Mouse (Mus musculus): ENCODE data around the gene Ralgapa2. TPM values are rescaled to one million over a fixed set of nuclear protein-coding genes. Genes with fewer than 3 reads are reported as not detected.

Ralgapa2 gene
- total and polyA plus RNA-seq, 2 experiments from 2014 or later = 9.5 to 29.0 TPM

- 95% methylated on average over 1 of the region's 1 CpGs for WGBS
- no peak for DNase-seq (ENCODE audit: low spot score)
Measured at GRCm38 (mm10) chr2:146254387-146254786, 257.8 kb downstream of the Ralgapa2 start.

DNA sequence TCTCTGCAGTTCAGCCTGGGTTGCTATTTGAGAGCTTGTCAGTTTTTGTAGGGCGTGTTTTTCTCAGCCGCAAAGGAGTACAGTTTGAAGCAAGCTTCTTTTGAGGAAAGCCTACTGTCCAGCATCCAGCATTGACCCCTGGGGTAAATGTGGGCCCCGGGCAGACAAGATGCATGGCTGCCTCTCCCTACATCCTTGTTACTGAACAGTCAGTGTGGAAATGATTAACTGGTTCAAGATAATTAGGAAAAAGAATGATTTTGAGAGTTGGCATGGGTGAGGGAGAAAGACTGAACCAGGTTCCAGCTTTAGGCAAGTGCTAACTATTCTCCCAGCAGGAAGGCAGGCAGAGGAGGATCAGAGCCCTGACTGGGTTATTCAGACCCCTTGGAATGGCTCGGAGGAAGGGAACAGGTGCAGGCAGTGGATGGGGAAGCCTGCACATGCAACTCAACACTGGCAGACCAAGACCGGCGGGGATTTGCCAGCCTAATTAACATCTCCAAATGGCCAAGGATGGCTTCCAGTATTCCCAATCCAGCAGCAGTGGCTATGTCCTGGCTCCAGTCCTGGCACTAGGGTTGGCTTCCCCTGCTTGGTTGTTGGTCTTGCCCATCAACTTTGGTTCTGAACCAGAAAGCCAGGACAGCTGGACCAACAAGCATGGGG is 261.8 kb downstream of the Ralgapa2 start:
- no peak overlapping the region for H3K9ac ChIP-seq (replicated peaks; ENCODE audit: low read length)
- 50% methylated on average over 6 of the region's 6 CpGs for WGBS
- peak overlapping the region; percentile 20; the same call in 1 of the 2 replicates for H3K27ac ChIP-seq
- peak; percentile 65 for DNase-seq (ENCODE audit: low spot score)
- H3K36me3 ChIP-seq (ENCODE audit: insufficient read depth, low read length) = no peaks in the 10 kb centered on the region
- no peaks in the 10 kb centered on the region for H3K9me3 ChIP-seq (ENCODE audit: low read length)
- peaks cover 3% of the 10 kb centered on the region; the same call in 1 of the 2 replicates for H3K4me1 ChIP-seq (ENCODE audit: insufficient read depth, low read length)
- no peak overlapping the region for H3K4me3 ChIP-seq (ENCODE audit: low read length)
- ATAC-seq = peak; percentile 61
- TF ChIP-seq CTCF (IDR thresholded peaks at IDR 0.05; ENCODE audit: low read depth) = no peak
- no peaks in the 10 kb centered on the region for H3K27me3 ChIP-seq (ENCODE audit: insufficient read depth, low read length)
- no peak overlapping the region for H3K4me2 ChIP-seq (ENCODE audit: low read depth, low read length)

More at GRCm38 (mm10) chr2:146254387-146254786, 257.8 kb downstream of the Ralgapa2 start:
- no peak for ATAC-seq
- no peak overlapping the region for H3K4me2 ChIP-seq (ENCODE audit: low read depth, low read length)
- TF ChIP-seq CTCF (IDR thresholded peaks at IDR 0.05; ENCODE audit: low read depth) = no peak
- H3K4me3 ChIP-seq (ENCODE audit: low read length) = no peak overlapping the region
- no peak overlapping the region for H3K9ac ChIP-seq (replicated peaks; ENCODE audit: low read length)
- H3K9me3 ChIP-seq (ENCODE audit: low read length) = no peaks in the 10 kb centered on the region
- no peak overlapping the region for H3K27ac ChIP-seq
- no peaks in the 10 kb centered on the region; the same call in 1 of the 2 replicates for H3K27me3 ChIP-seq (ENCODE audit: insufficient read depth, low read length)
- peaks cover 7% of the 10 kb centered on the region for H3K4me1 ChIP-seq (ENCODE audit: insufficient read depth, low read length)
- no peaks in the 10 kb centered on the region for H3K36me3 ChIP-seq (ENCODE audit: insufficient read depth, low read length)

DNA sequence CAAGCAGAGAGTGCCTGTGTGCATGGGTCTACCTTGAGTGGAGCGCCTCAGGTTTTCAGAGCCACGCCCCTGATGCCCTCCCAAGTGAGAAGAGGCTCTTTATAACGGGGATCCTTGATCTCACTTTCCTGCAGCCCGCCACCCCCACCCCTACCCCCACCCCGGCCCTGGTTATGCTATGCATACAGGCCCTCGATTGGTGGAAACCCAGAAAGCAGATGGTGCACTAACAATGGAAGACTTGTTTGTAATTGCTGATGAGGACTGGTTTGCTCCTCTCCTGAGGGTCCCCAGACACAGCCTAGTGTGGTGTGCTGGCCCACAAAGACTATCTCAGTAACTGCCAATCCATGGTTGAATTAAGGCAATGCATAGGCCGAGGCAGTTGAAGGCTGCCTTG is 263.1 kb downstream of the Ralgapa2 start:
- no peaks in the 10 kb centered on the region for H3K27me3 ChIP-seq (ENCODE audit: insufficient read depth, low read length)
- H3K4me3 ChIP-seq (ENCODE audit: low read length) = no peak overlapping the region
- H3K4me1 ChIP-seq (ENCODE audit: insufficient read depth, low read length) = peaks cover 3% of the 10 kb centered on the region; the same call in 1 of the 2 replicates
- 63% methylated on average over 7 of the region's 7 CpGs for WGBS
- no peak overlapping the region for H3K9ac ChIP-seq (replicated peaks; ENCODE audit: low read length)
- H3K4me2 ChIP-seq (ENCODE audit: low read depth, low read length) = no peak overlapping the region
- ATAC-seq (no peak), DNase-seq (ENCODE audit: low spot score) (no peak)
- no peaks in the 10 kb centered on the region for H3K36me3 ChIP-seq (ENCODE audit: insufficient read depth, low read length)
- TF ChIP-seq CTCF (IDR thresholded peaks at IDR 0.05; ENCODE audit: low read depth) = no peak
- no peak overlapping the region for H3K27ac ChIP-seq
- no peaks in the 10 kb centered on the region for H3K9me3 ChIP-seq (ENCODE audit: low read length)

- Histone ChIP-seq H3K36me3 (ENCODE audit: insufficient read depth, low read length) (no peaks in the 10 kb centered on the region), H3K27ac (no peak overlapping the region), H3K4me2 (ENCODE audit: low read depth, low read length) (no peak overlapping the region), H3K27me3 (ENCODE audit: insufficient read depth, low read length) (no peaks in the 10 kb centered on the region), H3K4me1 (ENCODE audit: insufficient read depth, low read length) (no peaks in the 10 kb centered on the region), H3K4me3 (ENCODE audit: low read length) (no peak overlapping the region), H3K9ac (replicated peaks; ENCODE audit: low read length) (no peak overlapping the region), H3K9me3 (ENCODE audit: low read length) (no peaks in the 10 kb centered on the region)
- DNase-seq (ENCODE audit: low spot score) (no peak), ATAC-seq (no peak)
- WGBS = 42% methylated on average over 6 of the region's 6 CpGs
- no peak for TF ChIP-seq CTCF (IDR thresholded peaks at IDR 0.05; ENCODE audit: low read depth)
Measured at GRCm38 (mm10) chr2:146247576-146247975, 264.6 kb downstream of the Ralgapa2 start.

DNA sequence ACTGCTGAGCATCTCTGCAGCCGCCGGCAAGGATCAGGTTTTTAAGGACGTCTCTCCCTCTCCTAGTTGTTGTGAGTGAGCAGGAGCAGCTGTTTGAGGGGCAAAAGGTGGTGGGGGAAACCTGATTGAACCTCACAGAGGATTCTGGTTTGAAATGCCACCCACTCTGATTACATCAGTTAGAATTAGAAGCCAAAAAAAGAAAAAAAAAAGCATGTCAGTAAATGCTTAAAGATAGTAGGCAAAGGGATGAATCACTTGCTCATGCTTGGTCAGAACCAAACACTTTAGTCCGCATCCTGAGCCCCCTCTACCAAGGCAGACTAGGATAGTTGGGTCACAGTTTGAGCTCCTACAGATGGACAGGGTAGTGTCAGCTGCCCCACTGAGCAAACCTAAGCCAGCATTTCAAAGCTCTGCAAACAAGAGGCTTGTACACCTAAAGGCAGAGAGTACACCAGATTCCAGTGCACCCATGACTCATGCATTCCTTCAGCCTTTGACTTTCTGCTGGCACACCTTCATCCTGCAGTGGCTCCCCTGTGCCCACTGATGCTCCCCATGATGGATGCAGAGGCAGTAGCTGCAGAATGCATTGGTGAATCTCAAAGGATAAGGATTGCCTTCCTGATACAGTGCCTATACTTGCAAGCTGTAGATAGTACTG is 265.6 kb downstream of the Ralgapa2 start:
- TF ChIP-seq CTCF (IDR thresholded peaks at IDR 0.05; ENCODE audit: low read depth) = no peak
- no peak for DNase-seq (ENCODE audit: low spot score)
- 83% methylated on average over 4 of the region's 4 CpGs for WGBS
- H3K36me3 ChIP-seq (ENCODE audit: insufficient read depth, low read length) = no peaks in the 10 kb centered on the region
- H3K9me3 ChIP-seq (ENCODE audit: low read length) = no peaks in the 10 kb centered on the region
- no peak for ATAC-seq
- no peaks in the 10 kb centered on the region for H3K4me1 ChIP-seq (ENCODE audit: insufficient read depth, low read length)
- no peaks in the 10 kb centered on the region for H3K27me3 ChIP-seq (ENCODE audit: insufficient read depth, low read length)
- H3K27ac ChIP-seq = no peak overlapping the region
- no peak overlapping the region for H3K4me3 ChIP-seq (ENCODE audit: low read length)
- no peak overlapping the region for H3K4me2 ChIP-seq (ENCODE audit: low read depth, low read length)
- no peak overlapping the region for H3K9ac ChIP-seq (replicated peaks; ENCODE audit: low read length)

DNA sequence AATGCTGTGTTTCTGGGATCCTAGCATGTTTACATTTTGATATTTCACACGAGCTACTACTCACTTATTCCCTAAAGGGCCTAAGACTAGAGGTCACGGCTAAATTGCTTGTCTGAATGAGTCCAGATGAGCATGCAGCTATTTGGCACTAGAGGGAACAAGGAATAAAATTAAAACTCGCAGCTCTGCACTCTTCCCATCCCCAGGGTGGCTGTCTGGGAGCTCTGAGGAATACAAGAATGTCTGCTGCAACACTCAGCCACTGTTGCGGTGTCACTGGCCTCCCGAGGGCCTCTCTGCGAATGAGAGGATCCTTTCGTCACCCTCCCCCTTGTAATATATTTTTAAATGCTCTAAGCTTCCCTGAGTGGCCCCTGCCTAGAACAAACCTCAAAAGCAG is 266.7 kb downstream of the Ralgapa2 start:
- Histone ChIP-seq H3K4me2 (ENCODE audit: low read depth, low read length) (no peak overlapping the region), H3K36me3 (ENCODE audit: insufficient read depth, low read length) (no peaks in the 10 kb centered on the region), H3K9ac (replicated peaks; ENCODE audit: low read length) (no peak overlapping the region), H3K4me3 (ENCODE audit: low read length) (no peak overlapping the region), H3K4me1 (ENCODE audit: insufficient read depth, low read length) (no peaks in the 10 kb centered on the region), H3K9me3 (ENCODE audit: low read length) (no peaks in the 10 kb centered on the region), H3K27me3 (ENCODE audit: insufficient read depth, low read length) (no peaks in the 10 kb centered on the region), H3K27ac (no peak overlapping the region)
- no peak for TF ChIP-seq CTCF (IDR thresholded peaks at IDR 0.05; ENCODE audit: low read depth)
- 54% methylated on average over 7 of the region's 7 CpGs for WGBS
- ATAC-seq (no peak), DNase-seq (ENCODE audit: low spot score) (no peak)

DNA sequence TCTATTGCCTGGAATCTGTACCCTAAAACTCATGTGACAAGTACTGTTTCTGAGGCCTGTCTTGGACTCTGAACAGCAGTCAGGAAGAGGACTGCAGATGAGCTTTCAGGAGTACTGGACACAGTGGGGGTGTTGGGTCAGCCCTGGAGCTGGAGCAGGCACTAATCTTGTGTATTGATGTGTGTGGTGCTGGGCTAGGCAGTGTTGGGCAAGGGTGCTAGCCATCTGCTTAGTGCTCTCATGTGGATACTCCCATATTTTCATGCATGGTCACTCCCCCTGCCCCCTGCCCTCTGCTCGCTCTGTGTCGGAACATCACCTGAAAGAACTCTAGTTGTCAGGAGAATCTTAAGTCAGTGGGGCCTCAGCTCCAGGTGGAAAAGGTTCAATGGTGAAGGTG is 268.1 kb downstream of the Ralgapa2 start:
- no peak for TF ChIP-seq CTCF (IDR thresholded peaks at IDR 0.05; ENCODE audit: low read depth)
- Histone ChIP-seq H3K4me1 (ENCODE audit: insufficient read depth, low read length) (no peaks in the 10 kb centered on the region), H3K4me3 (ENCODE audit: low read length) (no peak overlapping the region), H3K27me3 (ENCODE audit: insufficient read depth, low read length) (no peaks in the 10 kb centered on the region), H3K36me3 (ENCODE audit: insufficient read depth, low read length) (no peaks in the 10 kb centered on the region), H3K27ac (no peak overlapping the region), H3K4me2 (ENCODE audit: low read depth, low read length) (no peak overlapping the region), H3K9me3 (ENCODE audit: low read length) (no peaks in the 10 kb centered on the region), H3K9ac (replicated peaks; ENCODE audit: low read length) (no peak overlapping the region)
- DNase-seq (ENCODE audit: low spot score) = no peak
- 75% methylated on average over 2 of the region's 2 CpGs for WGBS
- peak; percentile 51; the same call in 1 of the 2 replicates for ATAC-seq

Measured in hindbrain, postnatal 0 days (tissue).